Mouse (Mus musculus) kidney, adult 2 months (tissue): ENCODE measurements around the gene Xpo6.

Experiments used
- CTCF ChIP-seq: fragments of 200-500 bp; conservative IDR thresholded peaks from 2 replicates; pipeline ENCODE4 v1.5.1; 2011; ENCODE audit warnings: low read depth, mild to moderate bottlenecking, control low read depth, low read length, moderate library complexity, mixed read lengths; ENCODE audit not compliant: insufficient read depth, insufficient read length
- POLR2A ChIP-seq: fragments of 200-500 bp; IDR thresholded peaks from one replicate; pipeline ENCODE4 v1.6.1; 2011; ENCODE audit warnings: low read depth, low read length, control low read depth

DNA sequence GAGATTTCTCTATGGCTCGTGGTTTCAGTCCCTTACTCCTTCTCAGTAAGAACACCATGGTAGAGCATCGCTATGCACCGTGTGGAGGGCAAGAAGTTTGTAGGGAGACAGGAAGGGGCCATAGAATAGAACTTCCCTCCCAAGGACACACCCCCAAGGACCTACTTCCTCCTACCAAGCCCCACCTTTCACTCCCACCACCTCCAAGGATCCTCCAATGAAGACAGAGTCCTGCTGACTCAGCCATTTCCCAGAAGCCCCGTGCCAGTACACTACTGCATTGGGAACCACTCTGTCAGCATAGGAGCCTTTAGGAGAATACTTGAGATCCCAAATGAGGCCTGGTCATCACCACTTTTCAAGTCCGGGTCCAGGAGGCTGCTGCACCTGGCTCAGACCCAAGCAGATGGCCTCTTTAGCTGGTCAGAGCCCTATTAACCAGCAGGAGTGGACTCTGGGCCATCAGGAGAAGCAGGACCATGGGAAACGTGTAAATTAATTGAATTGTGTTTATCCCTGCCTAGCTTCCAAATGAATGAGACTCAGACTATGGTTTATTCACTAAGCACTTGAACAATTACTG lies 44.0 kb upstream of the Xpo6 start:
- TF ChIP-seq POLR2A (no peak), CTCF (no peak)
